Mouse (Mus musculus): Measurements from ENCODE around the gene Cox20. TPM values are rescaled to one million over a fixed set of nuclear protein-coding genes. Genes with fewer than 3 reads are reported as not detected.
"Not testable (repeated sequence)": the region's sequence is repeated elsewhere in the genome, so short reads cannot be mapped to it uniquely, and the experiment has no call there.

Gene Cox20
- total RNA-seq, 4 experiments from 2014 or later: 58.5 to 120 (median 76.1) TPM

DNA sequence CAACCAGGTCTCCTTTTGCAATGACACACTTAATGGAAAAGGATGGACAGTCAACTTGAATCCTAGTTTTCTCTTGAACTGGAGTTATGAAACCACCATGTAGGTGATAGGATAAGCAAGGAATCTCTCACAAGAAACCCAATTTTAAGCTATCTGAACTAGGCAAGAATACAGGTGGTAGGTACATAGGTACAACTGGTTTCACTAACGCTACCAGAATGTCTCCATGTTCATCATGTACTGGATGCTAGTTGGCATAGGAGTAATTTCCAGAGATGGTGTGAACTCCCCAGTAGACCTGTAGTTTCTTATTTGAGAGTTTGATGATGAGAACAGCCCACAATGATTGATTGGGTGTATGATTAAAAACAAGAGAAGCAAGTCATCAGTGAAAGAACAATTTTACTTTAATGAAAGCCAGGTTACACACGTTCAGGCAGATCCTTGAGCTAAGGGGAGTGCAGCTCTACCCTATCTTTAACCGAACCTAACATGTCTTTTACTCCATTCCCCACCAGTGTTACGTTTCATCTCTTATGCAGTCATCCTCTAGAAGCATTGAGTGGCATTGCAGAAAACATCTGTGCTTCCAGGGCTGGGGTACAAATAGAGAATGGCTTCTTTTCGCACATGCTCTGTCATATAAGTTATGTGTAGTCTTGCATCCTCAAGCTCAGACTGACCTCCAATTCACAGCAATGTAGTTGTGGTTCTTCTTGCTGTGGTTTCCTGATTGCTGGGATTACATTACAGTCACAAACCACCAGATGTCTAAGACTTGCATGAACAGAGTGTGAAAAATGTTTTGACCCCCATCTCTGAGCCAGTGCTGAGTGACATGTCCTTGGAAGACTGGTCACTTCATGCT, 2.0 kb downstream of the Cox20 start:
- DNase-seq: no peak

GRCm38 (mm10) chr1:178321730-178322357, 2.9 kb downstream of the Cox20 start:
- DNase-seq: no peak

- no peak for DNase-seq
Observed at GRCm38 (mm10) chr1:178323235-178323634, 4.3 kb downstream of the Cox20 start.

- DNase-seq: no peak
Observed at GRCm38 (mm10) chr1:178324568-178324967, 5.6 kb downstream of the Cox20 start.

GRCm38 (mm10) chr1:178326357-178326756, 7.4 kb downstream of the Cox20 start:
- no peak for DNase-seq

DNA sequence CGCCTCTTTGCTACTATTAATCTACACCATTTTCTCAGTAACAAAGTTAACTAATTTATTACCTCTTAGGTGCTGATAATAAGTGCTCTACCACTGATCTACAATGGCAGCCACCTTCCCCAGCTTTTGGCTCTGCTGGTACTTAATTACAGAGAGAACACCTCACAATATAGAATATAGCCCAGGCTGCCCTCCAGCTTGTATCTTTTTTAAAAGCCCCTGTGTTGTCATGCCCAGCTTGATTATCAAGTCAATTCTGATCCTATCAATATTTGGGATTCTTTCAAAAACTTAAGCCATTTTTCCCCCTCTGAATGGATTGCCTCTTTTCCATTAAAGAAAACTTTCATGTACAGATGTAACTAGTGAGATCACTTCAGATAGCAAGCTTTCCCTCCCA, 8.0 kb downstream of the Cox20 start:
- DNase-seq: no peak

DNA sequence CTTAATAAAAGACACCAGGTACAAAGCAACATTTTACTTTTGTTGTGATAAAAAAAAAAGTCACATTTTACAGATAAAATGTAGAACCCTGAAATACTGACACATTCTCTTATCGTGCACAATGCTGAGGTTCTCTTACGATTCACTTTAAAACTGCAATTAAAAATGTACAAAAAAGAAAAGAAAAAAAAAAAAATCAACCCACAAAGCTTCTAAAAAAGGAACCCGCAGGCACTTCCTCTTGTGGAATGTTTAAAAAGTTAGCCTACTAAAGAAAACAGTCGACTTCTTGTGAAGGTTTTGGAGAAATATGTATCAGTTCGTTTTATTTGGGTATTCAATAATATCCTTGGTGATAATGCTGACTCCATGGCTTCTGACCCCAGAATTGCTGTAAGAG, 10.1 kb downstream of the Cox20 start:
- no peak for DNase-seq

- DNase-seq: no peak
Observed at GRCm38 (mm10) chr1:178329946-178330345, 11.0 kb downstream of the Cox20 start.

DNA sequence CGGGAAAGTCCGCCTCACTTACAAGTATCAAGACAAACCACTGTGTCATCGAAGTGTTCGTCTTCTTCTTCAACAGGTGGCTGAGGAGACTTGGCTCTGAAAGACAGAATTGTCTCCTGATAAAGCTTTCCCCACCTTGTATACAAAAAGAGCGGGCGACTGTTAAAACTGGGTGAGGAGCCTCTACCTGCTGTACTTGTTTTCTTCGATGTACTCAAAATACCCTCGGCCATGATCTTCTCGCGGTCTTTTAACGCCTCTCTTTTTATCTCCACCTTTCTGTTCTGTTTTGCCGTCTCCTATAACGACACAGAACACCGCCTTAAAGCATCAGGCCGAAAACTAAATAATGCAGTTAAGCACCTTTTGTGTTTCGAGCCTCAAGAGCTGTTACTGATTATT, 16.9 kb downstream of the Cox20 start:
- DNase-seq: no peak

- DNase-seq: peak; percentile 94
Observed at GRCm38 (mm10) chr1:178336289-178336775, 17.4 kb downstream of the Cox20 start.

DNA sequence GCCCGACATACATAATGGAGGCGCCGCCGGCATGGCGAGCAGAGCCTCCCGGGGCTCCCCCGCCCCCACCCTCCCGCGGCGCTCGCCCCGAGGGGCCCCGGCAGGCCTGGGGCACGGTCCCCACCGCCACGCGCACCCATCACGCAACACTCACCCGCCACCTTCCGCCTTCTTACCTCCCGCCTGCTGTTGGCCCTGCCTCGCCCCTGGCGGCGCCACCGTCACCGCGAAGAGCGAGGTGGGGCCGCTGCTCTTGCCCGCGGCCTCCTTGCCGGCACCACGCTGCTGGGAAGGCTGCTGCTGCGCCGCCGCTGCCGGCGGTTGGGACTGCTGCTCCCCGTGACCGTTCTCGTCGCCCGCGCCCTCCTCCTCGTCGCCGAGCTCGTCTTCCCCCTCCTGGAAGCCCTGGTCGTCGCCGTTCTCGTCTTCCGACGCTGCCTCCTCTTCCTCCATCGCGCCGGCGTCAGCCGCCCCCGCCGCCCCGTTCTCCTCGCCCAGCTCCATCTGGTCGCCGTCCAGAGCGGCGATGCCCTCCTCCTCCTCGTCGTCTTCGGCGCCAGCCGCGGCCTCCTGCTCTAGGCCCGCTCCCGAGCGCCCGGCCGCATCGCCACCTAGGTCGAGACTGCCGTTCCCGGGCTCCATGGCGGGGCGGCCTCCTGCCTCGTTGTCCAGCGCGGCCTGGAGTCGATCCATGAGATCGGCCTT, 18.0 kb downstream of the Cox20 start:
- no peak for DNase-seq

DNA sequence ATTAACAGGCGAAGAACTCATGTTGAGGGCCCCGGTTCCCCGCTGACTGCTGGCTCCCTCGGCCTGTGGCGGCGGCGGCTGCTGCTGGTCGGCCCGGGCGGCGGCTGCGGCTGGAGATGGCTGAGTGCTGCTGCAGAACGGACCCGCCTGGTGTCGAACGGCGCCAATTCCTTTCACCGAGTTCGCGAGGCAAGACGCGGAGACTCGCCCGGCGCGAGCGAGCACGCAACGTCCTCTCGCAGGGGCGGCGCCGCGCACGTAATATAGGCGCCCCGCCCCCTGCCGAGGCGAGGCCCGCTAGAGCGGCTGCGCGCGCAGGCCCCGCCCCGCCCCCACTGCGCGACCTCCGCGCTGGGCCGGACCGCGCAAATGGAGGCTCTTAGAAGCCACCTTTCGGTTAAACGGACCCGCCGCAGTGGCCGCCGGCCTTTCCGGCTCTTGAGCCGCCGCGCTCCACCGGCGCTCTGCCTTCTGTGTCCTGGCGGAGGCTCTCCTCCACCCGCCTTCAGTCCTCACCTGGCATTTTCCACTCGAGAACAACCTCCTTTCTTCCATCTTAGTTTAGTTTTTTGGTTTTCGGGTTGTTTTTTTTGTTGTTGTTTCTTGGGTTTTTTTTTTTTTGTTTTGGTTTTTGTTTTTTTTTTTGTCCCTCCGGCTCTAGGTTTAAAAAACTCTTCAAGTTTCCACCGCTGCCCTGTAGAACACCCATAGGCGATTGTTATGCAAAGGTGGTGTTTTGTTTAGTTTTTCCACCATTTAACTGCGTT, 18.8 kb downstream of the Cox20 start, which contains the start of gene Hnrnpu:
TSS of gene Hnrnpu (minus strand) at position 247 of the 767 bp plus-strand sequence.
- peak; percentile 93 for DNase-seq

DNA sequence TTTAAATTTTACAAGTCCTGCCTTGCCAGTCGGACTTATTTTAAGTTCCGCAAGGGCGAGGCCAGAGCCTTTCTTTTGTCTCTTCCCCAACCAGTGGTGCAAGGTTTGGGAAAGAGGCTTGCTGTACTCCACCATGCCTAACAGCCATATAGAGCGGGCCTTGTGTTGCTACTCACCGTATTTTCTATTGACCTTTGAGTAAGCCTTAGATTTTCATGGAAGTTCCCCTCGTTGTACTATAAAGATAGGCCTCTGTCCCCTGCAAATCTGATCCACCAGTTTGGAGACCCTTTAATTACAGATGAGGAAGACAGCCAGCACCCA, 19.4 kb downstream of the Cox20 start:
- DNase-seq: no peak

DNA sequence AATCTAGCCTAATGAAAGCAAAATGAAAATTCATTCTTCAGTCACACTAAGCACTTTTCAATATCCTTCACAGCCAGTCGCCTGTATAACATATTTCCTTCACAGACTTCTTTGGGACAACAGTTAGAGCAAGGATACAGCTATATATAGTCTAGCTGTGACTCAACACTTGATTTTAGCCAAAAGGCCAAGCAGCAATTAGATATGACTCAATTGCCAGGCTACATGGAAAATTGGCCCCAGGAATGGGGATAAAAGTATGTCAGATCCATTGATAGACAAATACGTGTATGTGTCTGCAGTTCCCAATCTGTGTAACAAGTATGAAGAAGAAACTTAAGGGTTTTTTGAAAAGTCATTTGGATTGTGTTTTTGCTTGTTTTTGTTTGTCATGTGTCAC, 21.3 kb downstream of the Cox20 start:
- DNase-seq: no peak

- no peak for DNase-seq
Observed at GRCm38 (mm10) chr1:178341435-178341834, 22.5 kb downstream of the Cox20 start.

- DNase-seq: no peak
Observed at GRCm38 (mm10) chr1:178342063-178342462, 23.1 kb downstream of the Cox20 start.

DNA sequence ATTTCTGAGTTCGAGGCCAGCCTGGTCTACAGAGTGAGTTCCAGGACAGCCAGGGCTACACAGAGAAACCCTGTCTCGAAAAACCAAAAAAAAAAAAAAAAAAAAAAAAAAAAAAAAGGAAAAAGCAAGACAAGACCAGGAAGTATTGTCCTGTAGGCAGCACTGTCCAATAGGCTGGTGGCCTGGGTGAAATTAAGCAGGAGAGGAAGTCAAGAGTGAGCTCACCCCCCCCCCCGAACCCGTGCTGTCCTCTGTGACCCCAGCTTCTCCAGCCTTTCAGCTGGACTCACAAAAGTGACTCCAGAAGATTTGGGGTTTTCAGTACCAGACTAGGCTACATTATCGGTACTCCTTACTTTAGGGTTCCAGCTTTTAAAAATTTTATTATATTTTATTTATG, 23.7 kb downstream of the Cox20 start:
- no peak for DNase-seq

DNA sequence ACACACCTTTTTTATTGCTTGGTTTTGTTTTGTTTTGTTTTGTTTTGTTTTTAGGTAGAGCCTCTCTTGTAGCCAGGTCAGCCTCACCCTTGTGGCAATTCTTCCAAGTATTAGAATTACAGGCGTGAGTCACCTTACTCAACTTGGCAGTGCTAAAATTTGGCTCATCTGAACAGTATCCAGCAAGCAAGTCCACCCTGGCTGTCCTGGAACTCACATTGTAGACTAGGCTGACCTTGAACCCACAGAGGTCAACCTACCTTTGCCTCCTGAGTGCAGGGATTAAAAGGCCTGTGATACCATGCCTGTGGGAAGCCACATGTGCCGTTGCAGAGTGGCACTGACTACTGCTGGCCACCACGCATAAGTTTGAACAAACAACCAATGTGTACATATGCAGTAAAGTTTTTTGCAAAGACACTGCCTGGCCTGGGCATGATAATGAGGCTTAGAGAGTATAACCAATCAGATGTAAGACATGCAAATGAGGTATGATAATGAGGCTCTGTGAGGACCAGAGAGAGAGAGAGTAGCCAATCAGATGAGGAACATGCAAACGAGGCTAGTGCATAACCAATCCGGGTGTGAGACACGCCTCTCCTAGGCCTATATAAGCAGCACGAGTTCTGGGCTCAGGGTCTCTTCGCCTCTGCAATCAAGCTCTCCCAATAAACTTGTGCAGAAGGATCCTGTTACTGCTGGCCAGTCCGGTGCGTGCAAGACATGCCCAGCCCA, 25.3 kb downstream of the Cox20 start:
- DNase-seq: not testable (repeated sequence)

DNA sequence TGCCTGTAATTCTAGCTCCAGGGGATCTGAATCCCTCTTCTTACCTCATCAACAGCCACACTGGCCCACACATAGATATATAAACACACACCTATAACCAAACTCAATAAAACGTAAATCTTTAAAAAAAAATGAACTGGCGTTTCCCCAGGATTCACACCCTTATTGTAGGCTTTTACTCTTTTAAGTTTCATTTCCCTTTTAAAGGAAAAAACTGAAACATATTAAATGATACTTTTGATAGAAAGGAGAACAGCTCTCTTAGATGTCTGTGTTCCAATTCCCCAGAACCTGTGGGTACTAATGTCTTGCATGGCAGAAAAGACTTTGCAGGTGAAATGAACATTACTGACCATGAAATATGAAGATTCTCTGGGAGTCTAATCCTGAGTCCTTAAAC, 31.9 kb downstream of the Cox20 start:
- no peak for DNase-seq

GRCm38 (mm10) chr1:178351643-178352042, 32.7 kb downstream of the Cox20 start:
- DNase-seq: no peak

DNA sequence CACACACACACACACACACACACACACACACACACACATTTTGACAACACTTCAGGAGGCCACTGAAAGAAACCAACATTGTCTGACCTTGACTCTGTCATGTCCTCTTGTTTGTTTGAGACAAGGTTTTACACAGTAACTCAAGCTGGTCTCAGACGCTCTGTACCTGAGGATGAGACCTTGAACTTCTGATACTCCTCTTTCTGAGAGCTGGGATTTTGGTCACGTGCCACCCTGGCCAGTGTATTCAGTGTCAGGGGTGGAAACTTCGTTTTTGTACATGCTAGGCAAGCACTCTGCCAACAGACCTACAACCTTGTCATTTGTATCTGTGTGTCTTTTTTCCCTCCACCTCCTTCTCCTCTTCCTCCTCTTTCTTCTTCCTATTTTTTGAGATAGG, 35.6 kb downstream of the Cox20 start:
- DNase-seq: no peak

All from adrenal gland, adult 8-10 months (tissue).